Mouse (Mus musculus): Measurements from ENCODE around the gene Plxna4. TPM values are rescaled to one million over a fixed set of nuclear protein-coding genes. Genes with fewer than 3 reads are reported as not detected.
"Not testable (repeated sequence)": the region's sequence is repeated elsewhere in the genome, so short reads cannot be mapped to it uniquely, and the experiment has no call there.

The Plxna4 gene
- total RNA-seq, 1 experiment = 0.98 TPM

- H3K36me3 ChIP-seq (ENCODE audit: control insufficient read depth, insufficient read depth, low read length, poor library complexity, severe bottlenecking) = no peaks in the 10 kb centered on the region
- no peaks in the 10 kb centered on the region for H3K4me1 ChIP-seq (ENCODE audit: control insufficient read depth in 2 of 2, insufficient read depth in 2 of 2, low read length in 2 of 2, poor library complexity in 1 of 2)
- no peak overlapping the region for H3K4me3 ChIP-seq (ENCODE audit: insufficient read depth in 1 of 2, low read depth in 1 of 2, low read length in 2 of 2, poor library complexity in 1 of 2, severe bottlenecking in 1 of 2)
- no peak for TF ChIP-seq HCFC1 (IDR thresholded peaks at IDR 0.05; ENCODE audit: borderline replicate concordance, insufficient read depth, low read length)
- in situ Hi-C loops (cut with MboI; ENCODE audit: low sequenced_read_pairs in 2 of 2, unreplicated experiment in 2 of 2) = no loop called here
- DNase-seq (ENCODE audit: low read depth, low spot score) = no peak
- H3K9me3 ChIP-seq (ENCODE audit: control insufficient read depth, insufficient read depth, low read depth, low read length) = no peaks in the 10 kb centered on the region
- no peak overlapping the region for H3K9ac ChIP-seq (ENCODE audit: insufficient read depth, low read depth, low read length, poor library complexity, severe bottlenecking)
- H3K27ac ChIP-seq (ENCODE audit: insufficient read depth, low read depth, low read length, poor library complexity, severe bottlenecking) = no peak overlapping the region
These were observed 77.5 kb downstream of the Plxna4 start for GRCm38 (mm10) chr6:32510491-32510890.

GRCm38 (mm10) chr6:32509046-32509445 is 78.9 kb downstream of the Plxna4 start:
- DNase-seq (ENCODE audit: low read depth, low spot score) = no peak
- H3K4me1 ChIP-seq (ENCODE audit: control insufficient read depth in 2 of 2, insufficient read depth in 2 of 2, low read length in 2 of 2, poor library complexity in 1 of 2) = no peaks in the 10 kb centered on the region
- no peaks in the 10 kb centered on the region for H3K9me3 ChIP-seq (ENCODE audit: control insufficient read depth, insufficient read depth, low read depth, low read length)
- TF ChIP-seq ZC3H11A (IDR thresholded peaks at IDR 0.05; ENCODE audit: borderline replicate concordance, low read depth, low read length) (no peak), HCFC1 (IDR thresholded peaks at IDR 0.05; ENCODE audit: borderline replicate concordance, insufficient read depth, low read length) (no peak), ZNF384 (IDR thresholded peaks at IDR 0.05; ENCODE audit: low read depth, low read length) (no peak), CHD2 (IDR thresholded peaks at IDR 0.05; ENCODE audit: low read depth, low read length) (no peak), MAFK (IDR thresholded peaks at IDR 0.05; ENCODE audit: insufficient read depth, low read depth, low read length) (no peak)
- in situ Hi-C loops (cut with MboI; ENCODE audit: low sequenced_read_pairs in 2 of 2, unreplicated experiment in 2 of 2) = no loop called here
- no peak overlapping the region for H3K4me3 ChIP-seq (ENCODE audit: insufficient read depth in 1 of 2, low read depth in 1 of 2, low read length in 2 of 2, poor library complexity in 1 of 2, severe bottlenecking in 1 of 2)
- no peak overlapping the region for H3K27ac ChIP-seq (ENCODE audit: insufficient read depth, low read depth, low read length, poor library complexity, severe bottlenecking)
- no peaks in the 10 kb centered on the region for H3K36me3 ChIP-seq (ENCODE audit: control insufficient read depth, insufficient read depth, low read length, poor library complexity, severe bottlenecking)
- no peak overlapping the region for H3K9ac ChIP-seq (ENCODE audit: insufficient read depth, low read depth, low read length, poor library complexity, severe bottlenecking)

- H3K9me3 ChIP-seq (ENCODE audit: control insufficient read depth, insufficient read depth, low read depth, low read length) = no peaks in the 10 kb centered on the region
- H3K36me3 ChIP-seq (ENCODE audit: control insufficient read depth, insufficient read depth, low read length, poor library complexity, severe bottlenecking) = no peaks in the 10 kb centered on the region
- no peak overlapping the region for H3K9ac ChIP-seq (ENCODE audit: insufficient read depth, low read depth, low read length, poor library complexity, severe bottlenecking)
- DNase-seq (ENCODE audit: low read depth, low spot score) = no peak
- H3K27ac ChIP-seq (ENCODE audit: insufficient read depth, low read depth, low read length, poor library complexity, severe bottlenecking) = no peak overlapping the region
- H3K4me3 ChIP-seq (ENCODE audit: insufficient read depth in 1 of 2, low read depth in 1 of 2, low read length in 2 of 2, poor library complexity in 1 of 2, severe bottlenecking in 1 of 2) = no peak overlapping the region
- no peaks in the 10 kb centered on the region for H3K4me1 ChIP-seq (ENCODE audit: control insufficient read depth in 2 of 2, insufficient read depth in 2 of 2, low read length in 2 of 2, poor library complexity in 1 of 2)
- in situ Hi-C loops (cut with MboI; ENCODE audit: low sequenced_read_pairs in 2 of 2, unreplicated experiment in 2 of 2) = no loop called here
- TF ChIP-seq ZNF384 (IDR thresholded peaks at IDR 0.05; ENCODE audit: low read depth, low read length) (no peak), ZC3H11A (IDR thresholded peaks at IDR 0.05; ENCODE audit: borderline replicate concordance, low read depth, low read length) (no peak), CHD2 (IDR thresholded peaks at IDR 0.05; ENCODE audit: low read depth, low read length) (no peak), HCFC1 (IDR thresholded peaks at IDR 0.05; ENCODE audit: borderline replicate concordance, insufficient read depth, low read length) (no peak), MAFK (IDR thresholded peaks at IDR 0.05; ENCODE audit: insufficient read depth, low read depth, low read length) (no peak)
These were observed 83.0 kb downstream of the Plxna4 start for GRCm38 (mm10) chr6:32504963-32505362.

- H3K9me3 ChIP-seq (ENCODE audit: control insufficient read depth, insufficient read depth, low read depth, low read length); H3K9ac ChIP-seq (ENCODE audit: insufficient read depth, low read depth, low read length, poor library complexity, severe bottlenecking); H3K27ac ChIP-seq (ENCODE audit: insufficient read depth, low read depth, low read length, poor library complexity, severe bottlenecking); in situ Hi-C loops (cut with MboI; ENCODE audit: low sequenced_read_pairs in 2 of 2, unreplicated experiment in 2 of 2); DNase-seq (ENCODE audit: low read depth, low spot score); H3K4me1 ChIP-seq (ENCODE audit: control insufficient read depth in 2 of 2, insufficient read depth in 2 of 2, low read length in 2 of 2, poor library complexity in 1 of 2); H3K4me3 ChIP-seq (ENCODE audit: insufficient read depth in 1 of 2, low read depth in 1 of 2, low read length in 2 of 2, poor library complexity in 1 of 2, severe bottlenecking in 1 of 2); H3K36me3 ChIP-seq (ENCODE audit: control insufficient read depth, insufficient read depth, low read length, poor library complexity, severe bottlenecking): not testable (repeated sequence)
These were observed 86.8 kb downstream of the Plxna4 start for GRCm38 (mm10) chr6:32501186-32501585.

GRCm38 (mm10) chr6:32498106-32498505 is 89.9 kb downstream of the Plxna4 start:
- Histone ChIP-seq H3K4me1 (ENCODE audit: control insufficient read depth in 2 of 2, insufficient read depth in 2 of 2, low read length in 2 of 2, poor library complexity in 1 of 2) (no peaks in the 10 kb centered on the region), H3K9ac (ENCODE audit: insufficient read depth, low read depth, low read length, poor library complexity, severe bottlenecking) (no peak overlapping the region), H3K9me3 (ENCODE audit: control insufficient read depth, insufficient read depth, low read depth, low read length) (no peaks in the 10 kb centered on the region), H3K27ac (ENCODE audit: insufficient read depth, low read depth, low read length, poor library complexity, severe bottlenecking) (no peak overlapping the region), H3K4me3 (ENCODE audit: insufficient read depth in 1 of 2, low read depth in 1 of 2, low read length in 2 of 2, poor library complexity in 1 of 2, severe bottlenecking in 1 of 2) (no peak overlapping the region), H3K36me3 (ENCODE audit: control insufficient read depth, insufficient read depth, low read length, poor library complexity, severe bottlenecking) (no peaks in the 10 kb centered on the region)
- no peak for TF ChIP-seq ZC3H11A (IDR thresholded peaks at IDR 0.05; ENCODE audit: borderline replicate concordance, low read depth, low read length)
- TF ChIP-seq CHD2 (IDR thresholded peaks at IDR 0.05; ENCODE audit: low read depth, low read length) = no peak
- TF ChIP-seq MAFK (IDR thresholded peaks at IDR 0.05; ENCODE audit: insufficient read depth, low read depth, low read length) = no peak
- no peak for TF ChIP-seq HCFC1 (IDR thresholded peaks at IDR 0.05; ENCODE audit: borderline replicate concordance, insufficient read depth, low read length)
- no peak for TF ChIP-seq ZNF384 (IDR thresholded peaks at IDR 0.05; ENCODE audit: low read depth, low read length)
- in situ Hi-C loops (cut with MboI; ENCODE audit: low sequenced_read_pairs in 2 of 2, unreplicated experiment in 2 of 2) = no loop called here
- no peak for DNase-seq (ENCODE audit: low read depth, low spot score)

All from ES-E14 (cell line).